29 mouse cellular contexts compared by ENCODE assay signal in the genomic region with DNA sequence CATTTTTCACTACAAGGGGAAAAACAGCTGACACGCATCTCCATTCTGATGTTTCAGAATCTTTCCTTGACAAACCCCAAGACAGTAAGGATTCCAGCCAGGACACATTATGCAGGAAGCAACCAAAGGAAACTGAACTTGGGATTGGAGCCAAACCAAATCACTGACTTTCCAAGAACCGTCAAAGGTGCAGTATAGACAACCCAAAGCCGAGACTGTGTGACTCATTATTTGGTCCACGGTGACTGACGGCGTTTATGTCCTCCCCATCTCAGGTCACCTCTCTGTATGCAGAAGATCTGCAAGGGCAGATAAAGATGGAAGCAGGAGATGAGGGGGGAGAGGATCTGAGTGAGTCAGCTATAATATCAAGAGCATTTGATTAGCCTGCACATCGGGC.
DNase-seq lines count a peak whose midpoint lies in the region; ATAC-seq and TF ChIP-seq lines count a peak whose summit lies in the region.
"Had no signal": no experiment of that assay in that cellular context is flagged by ENCODE, and none has a peak within 500 bp of the region (broad histone marks: within the 10 kb centered on the region; RNA-seq: fewer than 3 reads in every experiment).

No protein-coding gene starts in this region.

- peaks cover 3 to 15% of the 10 kb centered on the region in 2 experiments for H3K4me1 ChIP-seq in heart, embryonic 14.5 days (ENCODE audit: control insufficient read depth in 2 of 2, insufficient read depth in 2 of 2, low read length in 2 of 2)
- peaks cover 6% of the 10 kb centered on the region; the same call in 1 of the 2 replicates for H3K4me1 ChIP-seq in forebrain, embryonic 14.5 days (ENCODE audit: control insufficient read depth, insufficient read depth, low read length)
- H3K4me1 ChIP-seq: intestine, embryonic 15.5 days had no signal

- peaks cover 50% of the 10 kb centered on the region for H3K79me2 ChIP-seq in C2C12 (ENCODE audit: control insufficient read depth, insufficient read depth)

- intact Hi-C loops in heart, postnatal 14 days (cut with DNase I): loop anchor here (5.0 kb wide), 1 partner anchor 182 kb away; a partner anchor contains a TSS

- H3K4me2 ChIP-seq in heart, embryonic 14.5 days (ENCODE audit: low read length): no peak overlapping the region
- H3K4me2 ChIP-seq in forebrain, embryonic 14.5 days (ENCODE audit: low read length): no peak overlapping the region
- H3K4me2 ChIP-seq: forebrain, embryonic 12.5 days; hindbrain, embryonic 12.5 days; intestine, embryonic 15.5 days; midbrain, embryonic 11.5 days had no signal

- no peaks in the 10 kb centered on the region for H3K36me3 ChIP-seq in heart, embryonic 14.5 days (ENCODE audit: control insufficient read depth, insufficient read depth, low read length)
- peaks cover 3% of the 10 kb centered on the region for H3K36me3 ChIP-seq in C2C12 (ENCODE audit: control insufficient read depth, insufficient read depth)
- H3K36me3 ChIP-seq in forebrain, embryonic 14.5 days (ENCODE audit: control insufficient read depth, insufficient read depth, low read length): no peaks in the 10 kb centered on the region
- H3K36me3 ChIP-seq: forebrain, embryonic 12.5 days; hindbrain, embryonic 12.5 days; intestine, embryonic 15.5 days had no signal

- H3ac ChIP-seq in C2C12 (ENCODE audit: control insufficient read depth, insufficient read length, low read depth): no peak overlapping the region

- 70% methylated on average over 7 of the region's 7 CpGs for WGBS in heart, embryonic 14.5 days
- 94% methylated on average over 7 of the region's 7 CpGs for WGBS in forebrain, embryonic 14.5 days

- 0 out of 4 replicates have a peak overlapping the region, but pooled peaks of 1 of the 2 experiments have one; percentile 19 for H3K27ac ChIP-seq in heart, embryonic 14.5 days (replicated peaks in 1 of 2; ENCODE audit: control insufficient read depth in 1 of 2, insufficient read depth in 1 of 2, low read depth in 2 of 2, low read length in 2 of 2)
- H3K27ac ChIP-seq in forebrain, embryonic 14.5 days (ENCODE audit: low read depth, low read length): no peak overlapping the region
- H3K27ac ChIP-seq: forebrain, embryonic 12.5 days; heart, adult 2 months; hindbrain, embryonic 12.5 days; hindbrain, postnatal 0 days; intestine, embryonic 15.5 days; liver, embryonic 14.5 days had no signal

- TF ChIP-seq CTCF in C2C12 (IDR thresholded peaks at IDR 0.05; ENCODE audit: control insufficient read depth, insufficient read depth, insufficient read length): no peak

- H3K4me3 ChIP-seq in heart, embryonic 14.5 days (ENCODE audit: control insufficient read depth in 1 of 2, insufficient read depth in 1 of 2, low read depth in 1 of 2, low read length in 2 of 2): no peak overlapping the region
- no peak overlapping the region for H3K4me3 ChIP-seq in C2C12 (ENCODE audit: insufficient read depth, poor library complexity, severe bottlenecking)
- H3K4me3 ChIP-seq in forebrain, embryonic 14.5 days (ENCODE audit: low read depth, low read length): no peak overlapping the region
- H3K4me3 ChIP-seq: forebrain, embryonic 12.5 days; heart, adult 2 months; hindbrain, embryonic 12.5 days; intestine, embryonic 15.5 days had no signal

- peaks cover 13% of the 10 kb centered on the region for H3K79me3 ChIP-seq in C2C12 (ENCODE audit: low read depth)

- no peaks in the 10 kb centered on the region for H3K27me3 ChIP-seq in heart, embryonic 14.5 days (ENCODE audit: control insufficient read depth, insufficient read depth, low read length)
- no peaks in the 10 kb centered on the region for H3K27me3 ChIP-seq in C2C12 (ENCODE audit: control insufficient read depth, insufficient read depth, insufficient read length)
- no peaks in the 10 kb centered on the region for H3K27me3 ChIP-seq in forebrain, embryonic 14.5 days (replicated peaks; ENCODE audit: control insufficient read depth, insufficient read depth, low read length)
- H3K27me3 ChIP-seq: forebrain, embryonic 12.5 days; hindbrain, embryonic 12.5 days; intestine, embryonic 15.5 days had no signal

- H3K9me3 ChIP-seq in heart, embryonic 14.5 days (ENCODE audit: control insufficient read depth, low read length): peaks cover 11% of the 10 kb centered on the region
- H3K9me3 ChIP-seq in forebrain, embryonic 14.5 days (replicated peaks; ENCODE audit: control insufficient read depth, low read length): peaks cover 3% of the 10 kb centered on the region; the same call in 1 of the 2 replicates
- H3K9me3 ChIP-seq: forebrain, embryonic 12.5 days; intestine, embryonic 15.5 days had no signal

- no peak for DNase-seq in heart, postnatal 14 days
- peak; percentile 46 for DNase-seq in retina, adult 2 months (ENCODE audit: low read depth, low spot score)
- DNase-seq in retina, postnatal 1 day: no peak
- no peak for DNase-seq in frontal cortex, postnatal 10 days (ENCODE audit: low spot score in 2 of 2)
- DNase-seq in forebrain, embryonic 14.5 days (ENCODE audit: low spot score): no peak
- DNase-seq: adrenal gland, postnatal 14 days; cerebellum, adult 11-12 months; cerebellum, adult 9-11 months; gastrocnemius, postnatal 14 days; heart, adult 2 months; heart, postnatal 10 days; kidney, adult 2 months; kidney, postnatal 36 days; left cerebral cortex, postnatal 4 days; liver; lung, adult 2 months; lung, postnatal 14 days; right cerebral cortex, adult 18-20 months; spleen, adult 18-20 months; thymus, postnatal 14 days had no signal

- ATAC-seq in heart, embryonic 14.5 days (ENCODE audit: insufficient number of reproducible peaks, insufficient read depth, low FRiP score, low read depth): peak; percentile 21
- ATAC-seq in forebrain, embryonic 14.5 days: no peak
- ATAC-seq: hindbrain, postnatal 0 days; intestine, embryonic 15.5 days; midbrain, embryonic 16.5 days had no signal

- H3K9ac ChIP-seq in heart, embryonic 14.5 days (ENCODE audit: low read length): no peak overlapping the region
- H3K9ac ChIP-seq in forebrain, embryonic 14.5 days (ENCODE audit: low read length): no peak overlapping the region
- H3K9ac ChIP-seq: forebrain, embryonic 12.5 days; hindbrain, embryonic 12.5 days; intestine, embryonic 15.5 days; liver, embryonic 14.5 days had no signal

TF ChIP-seq in C2C12, 6 proteins besides CTCF, POLR2A, EP300 and RAD21:
- TF ChIP-seq USF1 (IDR thresholded peaks at IDR 0.05; ENCODE audit: low read depth): no peak
- no peak for TF ChIP-seq CEBPB (IDR thresholded peaks at IDR 0.05; ENCODE audit: low read depth)
- peak; percentile 28 for TF ChIP-seq MAX (IDR thresholded peaks at IDR 0.05)
- peak; percentile 92 for TF ChIP-seq FOSL1 (IDR thresholded peaks at IDR 0.05; ENCODE audit: insufficient read depth, low read length, poor library complexity, severe bottlenecking)
- TF ChIP-seq MYOG (IDR thresholded peaks at IDR 0.05; ENCODE audit: control insufficient read depth, extremely low read depth, insufficient read length): no peak
- no peak for TF ChIP-seq MYOD1 (IDR thresholded peaks at IDR 0.05; ENCODE audit: control insufficient read depth, insufficient read length, low read depth)
TF ChIP-seq in C2C12: peak in this region for 2.
